Comparison of ENCODE assay signal across 11 mouse cellular contexts in the genomic region with DNA sequence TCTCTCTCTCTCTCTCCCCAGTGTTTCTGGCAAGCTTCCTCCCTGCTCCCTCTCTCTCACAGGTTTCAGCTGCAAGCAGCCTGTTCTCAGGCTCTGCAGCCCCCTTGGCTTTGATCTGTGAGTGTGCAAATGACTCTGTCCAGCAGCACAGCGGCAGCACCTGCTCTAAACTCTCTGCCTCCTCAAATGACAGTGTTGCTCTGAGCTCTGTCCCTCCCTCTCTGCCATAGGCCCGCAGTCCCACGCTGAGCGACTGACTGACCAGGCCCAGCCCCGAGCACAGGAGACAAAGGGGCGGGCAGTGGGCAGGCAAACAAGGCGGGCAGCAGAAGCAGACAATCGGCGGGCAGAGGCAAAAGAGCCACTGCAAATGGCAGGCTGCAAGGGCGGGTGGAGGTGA. TPM values are rescaled to one million over a fixed set of nuclear protein-coding genes. Genes with fewer than 3 reads are reported as not detected.
A peak's percentile ranks its signal among the peaks of the same experiment; 100 is the strongest.
DNase-seq lines count a peak whose midpoint lies in the region; ATAC-seq lines count a peak whose summit lies in the region.
"Had no signal": no experiment of that assay in that cellular context is flagged by ENCODE, and none has a peak within 500 bp of the region (broad histone marks: within the 10 kb centered on the region; RNA-seq: fewer than 3 reads in every experiment).

No protein-coding gene starts in this region.

- H3K9me3 ChIP-seq in intestine, embryonic 15.5 days, result no peaks in the 10 kb centered on the region
- H3K9me3 ChIP-seq in intestine, embryonic 16.5 days (ENCODE audit: control insufficient read depth, low read length), result no peaks in the 10 kb centered on the region
- H3K9me3 ChIP-seq in hindbrain, embryonic 15.5 days, result no peaks in the 10 kb centered on the region
- H3K9me3 ChIP-seq: stomach, embryonic 15.5 days had no signal

- no peaks in the 10 kb centered on the region for H3K36me3 ChIP-seq in intestine, embryonic 15.5 days
- no peaks in the 10 kb centered on the region for H3K36me3 ChIP-seq in intestine, embryonic 16.5 days (ENCODE audit: control insufficient read depth, insufficient read depth, low read length)
- H3K36me3 ChIP-seq in hindbrain, embryonic 15.5 days, result no peaks in the 10 kb centered on the region
- H3K36me3 ChIP-seq: stomach, embryonic 15.5 days had no signal

- no peak overlapping the region for H3K9ac ChIP-seq in intestine, embryonic 15.5 days
- no peak overlapping the region for H3K9ac ChIP-seq in intestine, embryonic 16.5 days (ENCODE audit: low read depth, low read length)
- H3K9ac ChIP-seq in hindbrain, embryonic 15.5 days, result 0 out of 2 replicates have a peak overlapping the region, but pooled peaks have one; percentile 13
- H3K9ac ChIP-seq: stomach, embryonic 15.5 days had no signal

- no peaks in the 10 kb centered on the region for H3K27me3 ChIP-seq in intestine, embryonic 15.5 days (replicated peaks)
- H3K27me3 ChIP-seq in intestine, embryonic 16.5 days (replicated peaks; ENCODE audit: control insufficient read depth, insufficient read depth, low read length), result no peaks in the 10 kb centered on the region
- H3K27me3 ChIP-seq in hindbrain, embryonic 15.5 days, result no peaks in the 10 kb centered on the region
- H3K27me3 ChIP-seq: stomach, embryonic 15.5 days had no signal

- peak; percentile 42 for DNase-seq in ZHBTc4 (ENCODE audit: low read depth, low spot score)
- DNase-seq in neural tube, embryonic 10.5 days (ENCODE audit: extremely low spot score, low spot score), result peak; percentile 15
- no peak for DNase-seq in spleen, adult 18-20 months
- DNase-seq in lung, postnatal 14 days, result no peak
- no peak for DNase-seq in spleen, postnatal 10 days (ENCODE audit: low spot score in 2 of 2)
- DNase-seq: heart, postnatal 36 days; layer of hippocampus, adult 9-11 months had no signal

- H3K4me1 ChIP-seq in intestine, embryonic 15.5 days (replicated peaks), result no peaks in the 10 kb centered on the region
- no peaks in the 10 kb centered on the region for H3K4me1 ChIP-seq in intestine, embryonic 16.5 days (ENCODE audit: control insufficient read depth, insufficient read depth, low read length)
- no peaks in the 10 kb centered on the region for H3K4me1 ChIP-seq in hindbrain, embryonic 15.5 days (replicated peaks)
- H3K4me1 ChIP-seq: stomach, embryonic 15.5 days had no signal

- H3K4me3 ChIP-seq in intestine, embryonic 15.5 days (replicated peaks), result no peak overlapping the region
- H3K4me3 ChIP-seq in intestine, embryonic 16.5 days (ENCODE audit: low read length), result no peak overlapping the region
- no peak overlapping the region for H3K4me3 ChIP-seq in hindbrain, embryonic 15.5 days
- H3K4me3 ChIP-seq: stomach, embryonic 15.5 days had no signal

- ATAC-seq in intestine, embryonic 15.5 days, result no peak
- no peak for ATAC-seq in intestine, embryonic 16.5 days
- no peak for ATAC-seq in hindbrain, embryonic 15.5 days (ENCODE audit: low FRiP score, low read depth)

- 3% methylated on average over 10 of the region's 10 CpGs for WGBS in intestine, embryonic 15.5 days
- 7% methylated on average over 10 of the region's 10 CpGs for WGBS in intestine, embryonic 16.5 days
- WGBS in hindbrain, embryonic 15.5 days, result 6% methylated on average over 10 of the region's 10 CpGs

- H3K4me2 ChIP-seq in intestine, embryonic 15.5 days (replicated peaks), result peak overlapping the region; percentile 19; the same call in 1 of the 2 replicates
- no peak overlapping the region for H3K4me2 ChIP-seq in intestine, embryonic 16.5 days (ENCODE audit: low read depth, low read length)
- peak overlapping the region; percentile 40 for H3K4me2 ChIP-seq in hindbrain, embryonic 15.5 days
- H3K4me2 ChIP-seq: stomach, embryonic 15.5 days had no signal

- no peak overlapping the region for H3K27ac ChIP-seq in intestine, embryonic 15.5 days
- H3K27ac ChIP-seq in intestine, embryonic 16.5 days (ENCODE audit: low read length), result no peak overlapping the region
- no peak overlapping the region for H3K27ac ChIP-seq in hindbrain, embryonic 15.5 days (replicated peaks)
- H3K27ac ChIP-seq: stomach, embryonic 15.5 days had no signal

RNA-seq across cellular contexts. Expression of a gene that starts 3.4 kb away (rescaled TPM):
- 0.18 and 0.24 TPM in 2 replicates for polyA plus RNA-seq in intestine, embryonic 15.5 days (2015; fragmentation: Nextera tagmentation; extraction: Ambion mirVana)
- polyA plus RNA-seq in intestine, embryonic 16.5 days (2015; fragmentation: Nextera tagmentation; extraction: Ambion mirVana), result 0.12 and 0.16 TPM in 2 replicates
- 0.52 and 0.62 TPM in 2 replicates for polyA plus RNA-seq in hindbrain, embryonic 15.5 days (2015; fragmentation: Nextera tagmentation; extraction: Ambion mirVana)

RNA-seq across cellular contexts. Expression of a gene that starts 47.4 kb away (rescaled TPM):
- polyA plus RNA-seq in intestine, embryonic 15.5 days (2015; fragmentation: Nextera tagmentation; extraction: Ambion mirVana), result 0.06 TPM in 2 replicates
- 0.05 TPM in 1 of 2 replicates, not detected in the other for polyA plus RNA-seq in intestine, embryonic 16.5 days (2015; fragmentation: Nextera tagmentation; extraction: Ambion mirVana)
- polyA plus RNA-seq in hindbrain, embryonic 15.5 days (2015; fragmentation: Nextera tagmentation; extraction: Ambion mirVana), result 0.10 and 0.26 TPM in 2 replicates

RNA-seq across cellular contexts. Expression of a gene that starts 47.8 kb away (rescaled TPM):
- polyA plus RNA-seq in intestine, embryonic 15.5 days (2015; fragmentation: Nextera tagmentation; extraction: Ambion mirVana), result 8.7 and 10.8 TPM in 2 replicates
- 9.1 and 10.1 TPM in 2 replicates for polyA plus RNA-seq in intestine, embryonic 16.5 days (2015; fragmentation: Nextera tagmentation; extraction: Ambion mirVana)
- polyA plus RNA-seq in hindbrain, embryonic 15.5 days (2015; fragmentation: Nextera tagmentation; extraction: Ambion mirVana), result 4.7 and 5.0 TPM in 2 replicates

RNA-seq across cellular contexts. Expression of a gene that starts 58.7 kb away (rescaled TPM):
- 10.6 and 12.1 TPM in 2 replicates for polyA plus RNA-seq in intestine, embryonic 15.5 days (2015; fragmentation: Nextera tagmentation; extraction: Ambion mirVana)
- polyA plus RNA-seq in intestine, embryonic 16.5 days (2015; fragmentation: Nextera tagmentation; extraction: Ambion mirVana), result 11.8 TPM in 2 replicates
- 9.6 and 9.9 TPM in 2 replicates for polyA plus RNA-seq in hindbrain, embryonic 15.5 days (2015; fragmentation: Nextera tagmentation; extraction: Ambion mirVana)

Comparison
In these comparisons a context has a peak if more than half of its experiments do, and no peak if none do; other contexts are left out.
1. DNase-seq: peak in ZHBTc4 (single experiment) and neural tube, embryonic 10.5 days (single experiment); none in spleen, adult 18-20 months (0 of 2), lung, postnatal 14 days (single experiment) and spleen, postnatal 10 days (0 of 2).